Mouse (Mus musculus) CH12.LX (cell line): ENCODE results near the gene Cadm1. TPM values are rescaled to one million over a fixed set of nuclear protein-coding genes. Genes with fewer than 3 reads are reported as not detected.

ENCODE experiments used
- DNase-seq: peaks from one replicate; pipeline ENCODE4 v3.0.0-alpha.2; 2013; ENCODE audit errors: extremely low read depth
- H3K27ac ChIP-seq: 2 replicates; pipeline ENCODE4 v1.5.1; 2012; ENCODE audit warnings: low read depth, mild to moderate bottlenecking, control low read depth, moderate library complexity; ENCODE audit not compliant: insufficient read depth
- H3K27me3 ChIP-seq: replicated peaks from 2 replicates; pipeline ENCODE3; 2012; ENCODE audit warnings: inconsistent platforms
- H3K36me3 ChIP-seq, 2 experiments: replicated peaks in 1 of 2; 2 replicates each; pipeline versions ENCODE3 to v1.6.1; 2012; ENCODE audit warnings: inconsistent platforms in 1 of 2, low read length in 1 of 2, mild to moderate bottlenecking in 1 of 2, mixed read lengths in 1 of 2, moderate library complexity in 1 of 2; ENCODE audit not compliant: control insufficient read depth in 1 of 2, insufficient read depth in 1 of 2
- H3K4me1 ChIP-seq, 2 experiments: 2 replicates each; pipeline ENCODE4 v1.6.1; 2012; ENCODE audit warnings: inconsistent platforms in 1 of 2, moderate library complexity in 1 of 2; ENCODE audit not compliant: insufficient read depth in 2 of 2, control insufficient read depth in 1 of 2
- H3K4me2 ChIP-seq: 2 replicates; pipeline ENCODE4 v1.6.1; 2012; ENCODE audit warnings: low read depth, mild to moderate bottlenecking, control low read depth; ENCODE audit not compliant: poor library complexity, insufficient read depth, severe bottlenecking
- H3K4me3 ChIP-seq, 3 experiments: fragments of 150-350 bp in 1 of 3; sonication (generic) in 1 of 3; replicated peaks in 1 of 3; 2 replicates each; pipeline versions ENCODE3 to v1.5.1; 2011 to 2012; ENCODE audit warnings: low read depth in 2 of 3, low read length in 2 of 3, mild to moderate bottlenecking in 2 of 3, moderate library complexity in 2 of 3, control low read depth in 1 of 3, improper control_type of control experiment in 1 of 3, inconsistent platforms in 1 of 3, mixed read lengths in 1 of 3; ENCODE audit not compliant: poor library complexity in 1 of 3
- H3K79me2 ChIP-seq: replicated peaks from 2 replicates; pipeline ENCODE4 v1.6.1; 2012; ENCODE audit warnings: mild to moderate bottlenecking, moderate library complexity; ENCODE audit not compliant: control insufficient read depth, poor library complexity, insufficient read depth, severe bottlenecking; ENCODE audit errors: extremely low read depth
- H3K9ac ChIP-seq: 2 replicates; pipeline ENCODE4 v1.6.1; 2012; ENCODE audit warnings: low read depth, mild to moderate bottlenecking, control low read depth, moderate library complexity; ENCODE audit not compliant: insufficient read depth
- H3K9me3 ChIP-seq: replicated peaks from 2 replicates; pipeline ENCODE3; 2012; ENCODE audit warnings: low read length, inconsistent platforms, mixed read lengths
- BHLHE40 ChIP-seq: IDR thresholded peaks from 2 replicates; pipeline ENCODE4 v1.6.1; 2011; ENCODE audit warnings: mild to moderate bottlenecking, low read depth, low read length, improper control_type of control experiment
- CHD1 ChIP-seq: IDR thresholded peaks from 2 replicates; pipeline ENCODE4 v1.6.1; 2012; ENCODE audit warnings: low read depth, low read length, improper control_type of control experiment, inconsistent platforms
- CTCF ChIP-seq, 2 experiments: IDR thresholded peaks in 1 of 2; conservative IDR thresholded peaks in 1 of 2; 2 replicates each; pipeline ENCODE4 v1.5.1; 2011 to 2012; ENCODE audit warnings: low read depth in 2 of 2, low read length in 2 of 2, improper control_type of control experiment in 1 of 2, inconsistent platforms in 1 of 2, mild to moderate bottlenecking in 1 of 2, moderate library complexity in 1 of 2
- E2F4 ChIP-seq: IDR thresholded peaks from 2 replicates; pipeline ENCODE4 v1.6.1; 2011; ENCODE audit warnings: low read depth, low read length, improper control_type of control experiment; ENCODE audit not compliant: insufficient replicate concordance
- ELF1 ChIP-seq: IDR thresholded peaks from 2 replicates; pipeline ENCODE4 v1.6.1; 2014; ENCODE audit warnings: low read depth, mild to moderate bottlenecking, inconsistent platforms, low read length, improper control_type of control experiment
- EP300 ChIP-seq: IDR thresholded peaks from 2 replicates; pipeline ENCODE4 v1.6.1; 2011; ENCODE audit warnings: low read length, improper control_type of control experiment
- GABPA ChIP-seq: IDR thresholded peaks from 2 replicates; pipeline ENCODE4 v1.6.1; 2012; ENCODE audit warnings: low read depth, low read length, improper control_type of control experiment, inconsistent platforms; ENCODE audit not compliant: insufficient replicate concordance
- IRF4 ChIP-seq: IDR thresholded peaks from 2 replicates; pipeline ENCODE4 v1.6.1; 2014; ENCODE audit warnings: low read depth, mild to moderate bottlenecking, inconsistent platforms, low read length, improper control_type of control experiment
- JUN ChIP-seq: IDR thresholded peaks from 2 replicates; pipeline ENCODE4 v1.6.1; 2011; ENCODE audit warnings: low read depth, mild to moderate bottlenecking, low read length, improper control_type of control experiment, moderate library complexity; ENCODE audit not compliant: insufficient read depth
- JUND ChIP-seq: conservative IDR thresholded peaks from 2 replicates; pipeline ENCODE4 v1.6.1; 2011; ENCODE audit warnings: low read depth, low read length, improper control_type of control experiment
- KAT2A ChIP-seq: IDR thresholded peaks from 2 replicates; pipeline ENCODE4 v1.6.1; 2012; ENCODE audit warnings: low read length, improper control_type of control experiment, inconsistent platforms; ENCODE audit not compliant: insufficient replicate concordance
- MAZ ChIP-seq: IDR thresholded peaks from 2 replicates; pipeline ENCODE4 v1.6.1; 2012; ENCODE audit warnings: low read depth, mild to moderate bottlenecking, inconsistent platforms, low read length, improper control_type of control experiment, moderate library complexity
- MEF2A ChIP-seq: IDR thresholded peaks from 2 replicates; pipeline ENCODE4 v1.6.1; 2014; ENCODE audit warnings: low read depth, mild to moderate bottlenecking, inconsistent platforms, low read length, improper control_type of control experiment, borderline replicate concordance
- NELFE ChIP-seq: IDR thresholded peaks from 2 replicates; pipeline ENCODE4 v1.6.1; 2011; ENCODE audit warnings: low read depth, low read length, improper control_type of control experiment
- NRF1 ChIP-seq: IDR thresholded peaks from 2 replicates; pipeline ENCODE4 v1.6.1; 2014; ENCODE audit warnings: low read depth, mild to moderate bottlenecking, inconsistent platforms, low read length, improper control_type of control experiment, moderate library complexity
- SIN3A ChIP-seq: IDR thresholded peaks from 2 replicates; pipeline ENCODE4 v1.6.1; 2012; ENCODE audit warnings: low read length, improper control_type of control experiment, inconsistent platforms
- SMC3 ChIP-seq: IDR thresholded peaks from 2 replicates; pipeline ENCODE4 v1.6.1; 2011; ENCODE audit warnings: low read depth, low read length, improper control_type of control experiment
- TBP ChIP-seq: conservative IDR thresholded peaks from 2 replicates; pipeline ENCODE4 v1.6.1; 2011; ENCODE audit warnings: low read depth, low read length, improper control_type of control experiment
- TCF12 ChIP-seq: IDR thresholded peaks from 2 replicates; pipeline ENCODE4 v1.6.1; 2014; ENCODE audit warnings: low read depth, mild to moderate bottlenecking, inconsistent platforms, low read length, improper control_type of control experiment
- UBTF ChIP-seq: IDR thresholded peaks from 2 replicates; pipeline ENCODE4 v1.6.1; 2012; ENCODE audit warnings: low read depth, mild to moderate bottlenecking, inconsistent platforms, low read length, improper control_type of control experiment, moderate library complexity
- USF1 ChIP-seq: IDR thresholded peaks from 2 replicates; pipeline ENCODE4 v1.6.1; 2014; ENCODE audit warnings: low read depth, mild to moderate bottlenecking, inconsistent platforms, low read length, improper control_type of control experiment
- ZMIZ1 ChIP-seq: IDR thresholded peaks from 2 replicates; pipeline ENCODE4 v1.6.1; 2012; ENCODE audit warnings: low read depth, mild to moderate bottlenecking, inconsistent platforms, low read length, improper control_type of control experiment
- ZNF384 ChIP-seq: IDR thresholded peaks from 2 replicates; pipeline ENCODE4 v1.6.1; 2012; ENCODE audit warnings: low read depth, low read length, improper control_type of control experiment, inconsistent platforms
- dilution Hi-C: fragments of 300-500 bp; cut with MboI; formaldehyde crosslinking; loops from 2 replicates; pipeline ENCODE4 v1.14.3; 2020; ENCODE audit warnings: low sequenced_read_pairs; ENCODE audit not compliant: extremely low pct_unique_long_range_greater_than_20kb, extremely low pct_ligation_motif_present
- in situ Hi-C: fragments of 300-500 bp; cut with MboI; formaldehyde crosslinking; loops from 3 replicates; pipeline ENCODE4 v1.14.3; 2019; ENCODE audit warnings: low sequenced_read_pairs, low pct_ligation_motif_present, low pct_unique_long_range_greater_than_20kb, mixed read lengths
- polyA plus RNA-seq: library from polyadenylated mRNA; unstranded; fragments of >175 nt; gene quantifications from 2 replicates; pipeline ENCODE4 v1.2.1, GENCODE M21; 2012; ENCODE audit warnings: low read depth; ENCODE audit not compliant: insufficient read length
- total RNA-seq, 2 experiments: library from RNA; depleted of rRNA; stranded (reverse); fragments of 300-350 nt in 1 of 2; fragments of >200 nt in 1 of 2; gene quantifications; 2 replicates each; pipeline ENCODE4 v1.2.3; 2012 to 2014

Gene Cadm1
- total and polyA plus RNA-seq, 3 experiments = not detected

GRCm38 (mm10) chr9:47574710-47575414 lies 44.9 kb downstream of the Cadm1 start:
- DNase-seq = no peak
- in situ Hi-C loops = no loop called here
- no peaks in the 10 kb centered on the region for H3K36me3 ChIP-seq
- dilution Hi-C loops = no loop called here
- no peak for TF ChIP-seq SIN3A
- TF ChIP-seq EP300 = no peak
- no peak for TF ChIP-seq BHLHE40
- TF ChIP-seq ZNF384 = no peak
- no peak for TF ChIP-seq TBP
- TF ChIP-seq CTCF (conservative IDR thresholded peaks at IDR 0.05 in 1 of 2, IDR thresholded peaks at IDR 0.05 in 1 of 2; ENCODE audit: low read depth in 2 of 2, low read length in 2 of 2) = no peak
- TF ChIP-seq UBTF = no peak
- TF ChIP-seq E2F4 = no peak
- no peak for TF ChIP-seq MAZ
- no peak for TF ChIP-seq MEF2A
- no peak for TF ChIP-seq NELFE
- no peak for TF ChIP-seq ELF1
- no peak for TF ChIP-seq JUN
- no peak for TF ChIP-seq SMC3
- no peak for TF ChIP-seq GABPA
- TF ChIP-seq USF1 = no peak
- TF ChIP-seq NRF1 = no peak
- TF ChIP-seq TCF12 = no peak
- H3K4me2 ChIP-seq = no peak overlapping the region
- H3K79me2 ChIP-seq = no peaks in the 10 kb centered on the region
- H3K27me3 ChIP-seq = no peaks in the 10 kb centered on the region
- H3K27ac ChIP-seq = no peak overlapping the region
- H3K9me3 ChIP-seq = peaks cover 42% of the 10 kb centered on the region
- H3K4me3 ChIP-seq = no peak overlapping the region
- H3K4me1 ChIP-seq = no peaks in the 10 kb centered on the region
- no peak overlapping the region for H3K9ac ChIP-seq

DNA sequence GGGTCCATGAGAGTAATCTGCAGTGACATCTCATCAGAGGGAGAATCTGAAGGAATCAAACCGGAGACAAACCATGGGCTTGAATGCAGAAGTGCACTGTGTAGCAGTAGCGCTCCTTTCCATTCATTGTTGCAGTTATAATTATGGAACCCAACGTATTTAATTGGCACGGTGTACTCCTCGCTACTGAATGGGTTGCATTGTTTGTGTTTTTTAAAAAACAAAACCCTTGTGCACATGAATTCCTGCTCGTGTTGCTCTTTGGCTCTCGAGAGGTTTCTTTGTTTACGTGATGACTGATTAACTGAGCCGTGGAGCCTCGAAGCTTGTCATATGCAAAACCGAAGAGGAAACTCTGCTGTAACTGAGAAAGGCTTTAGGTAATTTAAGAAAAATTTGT lies 45.8 kb downstream of the Cadm1 start:
- H3K9me3 ChIP-seq = peaks cover 40% of the 10 kb centered on the region
- H3K36me3 ChIP-seq = no peaks in the 10 kb centered on the region
- no peak overlapping the region for H3K4me3 ChIP-seq
- no peaks in the 10 kb centered on the region for H3K79me2 ChIP-seq
- no peak overlapping the region for H3K4me2 ChIP-seq
- no peaks in the 10 kb centered on the region for H3K4me1 ChIP-seq
- DNase-seq = no peak
- in situ Hi-C loops = no loop called here
- no peak for TF ChIP-seq CHD1
- TF ChIP-seq TCF12 = no peak
- no peak for TF ChIP-seq UBTF
- TF ChIP-seq USF1 = no peak
- TF ChIP-seq BHLHE40 = no peak
- TF ChIP-seq JUND = no peak
- no peak for TF ChIP-seq IRF4
- no peak for TF ChIP-seq ZMIZ1
- no peak for TF ChIP-seq SMC3
- TF ChIP-seq KAT2A = no peak
- no peak for TF ChIP-seq GABPA
- TF ChIP-seq ZNF384 = no peak
- dilution Hi-C loops = no loop called here
- H3K27ac ChIP-seq = no peak overlapping the region
- H3K9ac ChIP-seq = no peak overlapping the region
- H3K27me3 ChIP-seq = no peaks in the 10 kb centered on the region
